In the genomic region with DNA sequence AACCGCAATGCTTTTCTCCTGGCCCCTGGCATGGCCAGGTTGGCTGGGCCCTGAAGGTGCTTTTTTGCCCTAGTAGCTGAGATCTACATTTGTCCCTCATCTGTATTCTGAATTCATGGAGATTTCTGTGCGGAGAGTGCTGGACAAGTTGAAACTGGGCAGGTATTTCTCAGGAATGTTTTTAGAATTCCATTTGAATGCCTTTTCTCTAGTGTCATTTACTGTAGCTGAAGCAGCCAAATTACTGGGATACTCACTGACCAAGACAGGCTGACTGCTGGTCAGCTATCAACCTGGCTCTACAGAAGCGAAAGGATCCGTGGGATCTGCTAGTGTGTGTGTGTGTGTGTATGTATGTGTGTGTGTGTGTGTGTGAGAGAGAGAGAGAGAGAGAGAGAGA, we compare ENCODE assay signal across 8 mouse cellular contexts.
DNase-seq lines count a peak whose midpoint lies in the region; ATAC-seq and TF ChIP-seq lines count a peak whose summit lies in the region.

No protein-coding gene starts in this region.

- H3K27ac ChIP-seq in lung, embryonic 14.5 days (ENCODE audit: low read depth), result peak overlapping the region; percentile 89
- H3K27ac ChIP-seq in embryonic facial prominence, embryonic 13.5 days, result peak overlapping the region; percentile 75
- peak overlapping the region; percentile 70 for H3K27ac ChIP-seq in hindbrain, embryonic 16.5 days (ENCODE audit: low read depth, low read length)
- H3K27ac ChIP-seq in neural tube, embryonic 15.5 days (replicated peaks), result peak overlapping the region; percentile 54

- WGBS in lung, embryonic 14.5 days, result 49% methylated on average over 4 of the region's 4 CpGs
- WGBS in embryonic facial prominence, embryonic 13.5 days, result 58% methylated on average over 4 of the region's 4 CpGs
- 20% methylated on average over 4 of the region's 4 CpGs for WGBS in hindbrain, embryonic 16.5 days
- 37% methylated on average over 4 of the region's 4 CpGs for WGBS in neural tube, embryonic 15.5 days

- peaks cover 14% of the 10 kb centered on the region; the same call in 1 of the 2 replicates for H3K4me1 ChIP-seq in lung, embryonic 14.5 days (ENCODE audit: insufficient read depth)
- H3K4me1 ChIP-seq in embryonic facial prominence, embryonic 13.5 days, result peaks cover 11% of the 10 kb centered on the region
- H3K4me1 ChIP-seq in hindbrain, embryonic 16.5 days (ENCODE audit: control insufficient read depth, insufficient read depth, low read depth, low read length), result peaks cover 6% of the 10 kb centered on the region
- peaks cover 10% of the 10 kb centered on the region for H3K4me1 ChIP-seq in neural tube, embryonic 15.5 days

- peak overlapping the region; percentile 35 for H3K4me2 ChIP-seq in lung, embryonic 14.5 days
- H3K4me2 ChIP-seq in embryonic facial prominence, embryonic 13.5 days, result peak overlapping the region; percentile 31
- peak overlapping the region; percentile 0; the same call in 1 of the 2 replicates for H3K4me2 ChIP-seq in hindbrain, embryonic 16.5 days (ENCODE audit: low read length)
- peak overlapping the region; percentile 20; the same call in 1 of the 2 replicates for H3K4me2 ChIP-seq in neural tube, embryonic 15.5 days

- no peaks in the 10 kb centered on the region for H3K9me3 ChIP-seq in lung, embryonic 14.5 days (ENCODE audit: low read depth, low read length)
- H3K9me3 ChIP-seq in embryonic facial prominence, embryonic 13.5 days, result no peaks in the 10 kb centered on the region
- H3K9me3 ChIP-seq in hindbrain, embryonic 16.5 days (ENCODE audit: control insufficient read depth, low read length), result no peaks in the 10 kb centered on the region
- H3K9me3 ChIP-seq in neural tube, embryonic 15.5 days (replicated peaks), result no peaks in the 10 kb centered on the region

- no peaks in the 10 kb centered on the region for H3K36me3 ChIP-seq in lung, embryonic 14.5 days (ENCODE audit: insufficient read depth)
- H3K36me3 ChIP-seq in embryonic facial prominence, embryonic 13.5 days, result no peaks in the 10 kb centered on the region
- no peaks in the 10 kb centered on the region for H3K36me3 ChIP-seq in hindbrain, embryonic 16.5 days (ENCODE audit: control insufficient read depth, insufficient read depth, low read length)
- H3K36me3 ChIP-seq in neural tube, embryonic 15.5 days, result no peaks in the 10 kb centered on the region

- DNase-seq in lung, embryonic 14.5 days, result peak; percentile 26
- DNase-seq in lung, postnatal 36 days, result no peak
- DNase-seq in cerebellum, postnatal 25 days, result no peak
- DNase-seq in c-Kit-positive CD71-positive TER-119-positive erythroid progenitor cells, embryonic 14.5 days (ENCODE audit: low spot score), result no peak
- no peak for DNase-seq in left cerebral cortex, postnatal 36 days (ENCODE audit: low spot score in 2 of 2)

- intact Hi-C loops in left cerebral cortex, postnatal 36 days (cut with DNase I), result no loop called here

- H3K4me3 ChIP-seq in lung, embryonic 14.5 days (ENCODE audit: low read depth, low read length), result no peak overlapping the region
- H3K4me3 ChIP-seq in embryonic facial prominence, embryonic 13.5 days, result no peak overlapping the region
- no peak overlapping the region for H3K4me3 ChIP-seq in hindbrain, embryonic 16.5 days (ENCODE audit: low read length)
- H3K4me3 ChIP-seq in neural tube, embryonic 15.5 days (replicated peaks), result no peak overlapping the region

- ATAC-seq in lung, embryonic 14.5 days (ENCODE audit: insufficient read depth), result peak; percentile 38
- ATAC-seq in embryonic facial prominence, embryonic 13.5 days (ENCODE audit: insufficient number of reproducible peaks, insufficient read depth, low FRiP score, low TSS enrichment, low read depth), result no peak
- ATAC-seq in hindbrain, embryonic 16.5 days, result no peak
- ATAC-seq in neural tube, embryonic 15.5 days (ENCODE audit: low FRiP score), result no peak; the same call in 1 of the 2 replicates

- no peak overlapping the region; the same call in 1 of the 2 replicates for H3K9ac ChIP-seq in lung, embryonic 14.5 days
- H3K9ac ChIP-seq in embryonic facial prominence, embryonic 13.5 days, result no peak overlapping the region
- H3K9ac ChIP-seq in hindbrain, embryonic 16.5 days (ENCODE audit: low read depth, low read length), result no peak overlapping the region
- no peak overlapping the region for H3K9ac ChIP-seq in neural tube, embryonic 15.5 days (replicated peaks)

- no peaks in the 10 kb centered on the region for H3K27me3 ChIP-seq in lung, embryonic 14.5 days (ENCODE audit: insufficient read depth, low read length)
- H3K27me3 ChIP-seq in embryonic facial prominence, embryonic 13.5 days, result no peaks in the 10 kb centered on the region
- H3K27me3 ChIP-seq in hindbrain, embryonic 16.5 days (replicated peaks; ENCODE audit: control insufficient read depth, insufficient read depth, low read length), result no peaks in the 10 kb centered on the region
- H3K27me3 ChIP-seq in neural tube, embryonic 15.5 days (replicated peaks), result no peaks in the 10 kb centered on the region

- no peak for TF ChIP-seq CTCF in lung, embryonic 14.5 days (IDR thresholded peaks at IDR 0.05; ENCODE audit: low read depth)
